Mouse (Mus musculus) CH12.LX (cell line): ENCODE measurements around the gene Tmem178.

Experiments used
- BHLHE40 ChIP-seq: IDR thresholded peaks from 2 replicates; pipeline ENCODE4 v1.6.1; 2011; ENCODE audit warnings: mild to moderate bottlenecking, low read depth, low read length, improper control_type of control experiment
- CHD2 ChIP-seq: IDR thresholded peaks from 2 replicates; pipeline ENCODE4 v1.6.1; 2011; ENCODE audit warnings: low read length, improper control_type of control experiment
- CTCF ChIP-seq, 2 experiments: IDR thresholded peaks in 1 of 2; conservative IDR thresholded peaks in 1 of 2; 2 replicates each; pipeline ENCODE4 v1.5.1; 2011 to 2012; ENCODE audit warnings: low read depth in 2 of 2, low read length in 2 of 2, improper control_type of control experiment in 1 of 2, inconsistent platforms in 1 of 2, mild to moderate bottlenecking in 1 of 2, moderate library complexity in 1 of 2
- EP300 ChIP-seq: IDR thresholded peaks from 2 replicates; pipeline ENCODE4 v1.6.1; 2011; ENCODE audit warnings: low read length, improper control_type of control experiment
- MYC ChIP-seq: IDR thresholded peaks from 2 replicates; pipeline ENCODE4 v1.6.1; 2011; ENCODE audit warnings: low read depth, mild to moderate bottlenecking, improper control_type of control experiment, low read length
- PAX5 ChIP-seq: IDR thresholded peaks from 2 replicates; pipeline ENCODE4 v1.6.1; 2012; ENCODE audit warnings: low read length, inconsistent platforms, mixed read lengths
- POLR2AphosphoS2 ChIP-seq: IDR thresholded peaks from 2 replicates; pipeline ENCODE4 v1.6.1; 2011; ENCODE audit warnings: low read depth, low read length, improper control_type of control experiment
- SIN3A ChIP-seq: IDR thresholded peaks from 2 replicates; pipeline ENCODE4 v1.6.1; 2012; ENCODE audit warnings: low read length, improper control_type of control experiment, inconsistent platforms
- SMC3 ChIP-seq: IDR thresholded peaks from 2 replicates; pipeline ENCODE4 v1.6.1; 2011; ENCODE audit warnings: low read depth, low read length, improper control_type of control experiment

GRCm38 (mm10) chr17:80998958-80999357 lies 54.5 kb downstream of the Tmem178 start:
- TF ChIP-seq CTCF (conservative IDR thresholded peaks at IDR 0.05 in 1 of 2, IDR thresholded peaks at IDR 0.05 in 1 of 2; ENCODE audit: low read depth in 2 of 2, low read length in 2 of 2) (no peak), MYC (no peak), SIN3A (no peak), EP300 (no peak), BHLHE40 (no peak), PAX5 (no peak), SMC3 (no peak), POLR2AphosphoS2 (no peak), CHD2 (no peak)
